Mouse (Mus musculus) thymus, adult 2 months (tissue): ENCODE data around the gene Wfdc6a.

Experiments
- CTCF ChIP-seq: fragments of 200-500 bp; IDR thresholded peaks from 2 replicates; pipeline ENCODE4 v1.5.1; 2012; ENCODE audit warnings: mild to moderate bottlenecking, control low read depth, low read length, moderate library complexity, borderline replicate concordance; ENCODE audit not compliant: control insufficient read depth, poor library complexity, insufficient read depth; ENCODE audit errors: extremely low read depth
- POLR2A ChIP-seq: fragments of 200-500 bp; IDR thresholded peaks from 2 replicates; pipeline ENCODE4 v1.6.1; 2012; ENCODE audit warnings: mild to moderate bottlenecking, low read length, control low read depth, moderate library complexity; ENCODE audit not compliant: control insufficient read depth, poor library complexity, insufficient read depth; ENCODE audit errors: extremely low read depth

GRCm38 (mm10) chr2:164615386-164615785 lies 30.1 kb upstream of the Wfdc6a start:
- no peak for TF ChIP-seq POLR2A
- no peak for TF ChIP-seq CTCF
